Mouse (Mus musculus): Measurements from ENCODE around the gene C1qa. TPM values are rescaled to one million over a fixed set of nuclear protein-coding genes. Genes with fewer than 3 reads are reported as not detected.
A peak's percentile ranks its signal among the peaks of the same experiment; 100 is the strongest.

C1qa gene
- 21.3 and 28.7 TPM in 2 replicates for total RNA-seq (2021)
- long read RNA-seq, transcript C1qa-201 (3 exons, 1,040 nt): major isoform, 35 of 50 reads
- long read RNA-seq, partial matches to known transcripts: 9 of 50 reads
- long read RNA-seq, other reads (novel, unspliced or antisense): 6 of 50 reads

DNA sequence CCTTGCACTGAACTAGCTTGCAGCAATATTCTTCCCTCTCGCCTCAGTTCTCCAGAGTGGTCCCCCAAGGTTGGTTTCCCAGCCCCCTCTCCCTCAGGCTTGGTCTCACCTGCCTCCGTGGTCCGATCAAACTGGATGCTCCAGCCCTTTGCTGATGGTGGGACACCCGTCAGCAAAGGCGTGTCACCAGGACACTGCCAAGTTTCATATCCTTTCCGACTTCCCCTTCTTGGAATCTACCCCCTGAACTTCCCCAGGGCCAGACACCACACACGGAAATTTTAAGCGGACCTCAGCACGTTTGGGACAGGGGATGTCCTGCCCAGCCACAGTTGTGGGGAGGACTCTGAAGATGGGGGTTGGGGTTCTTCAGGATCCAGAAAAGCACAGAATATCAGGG is at the start of gene C1qa:
Gene C1qa (minus strand): TSS at position 167 of the 400 bp plus-strand sequence.
- DNase-seq: no peak

DNA sequence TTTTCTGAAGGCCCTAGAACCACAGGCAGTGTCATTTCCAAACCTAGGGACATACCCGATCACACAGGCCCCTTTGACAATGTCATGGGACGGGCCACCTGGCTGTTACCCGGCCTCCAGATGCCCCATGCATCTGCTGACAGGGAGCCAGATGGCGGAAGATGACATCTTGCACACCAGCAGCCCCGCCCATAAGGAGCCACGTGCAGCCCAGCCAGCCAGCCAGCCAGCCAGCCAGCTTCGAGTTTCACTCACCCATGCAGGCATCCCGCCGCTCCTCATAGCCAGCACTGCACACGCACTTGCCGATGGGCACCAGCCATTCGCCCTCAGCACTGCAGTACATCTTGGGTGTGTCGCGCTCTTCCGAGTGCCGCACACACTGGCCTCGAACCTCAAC is 46.8 kb upstream of the C1qa start:
- no peak for DNase-seq

DNA sequence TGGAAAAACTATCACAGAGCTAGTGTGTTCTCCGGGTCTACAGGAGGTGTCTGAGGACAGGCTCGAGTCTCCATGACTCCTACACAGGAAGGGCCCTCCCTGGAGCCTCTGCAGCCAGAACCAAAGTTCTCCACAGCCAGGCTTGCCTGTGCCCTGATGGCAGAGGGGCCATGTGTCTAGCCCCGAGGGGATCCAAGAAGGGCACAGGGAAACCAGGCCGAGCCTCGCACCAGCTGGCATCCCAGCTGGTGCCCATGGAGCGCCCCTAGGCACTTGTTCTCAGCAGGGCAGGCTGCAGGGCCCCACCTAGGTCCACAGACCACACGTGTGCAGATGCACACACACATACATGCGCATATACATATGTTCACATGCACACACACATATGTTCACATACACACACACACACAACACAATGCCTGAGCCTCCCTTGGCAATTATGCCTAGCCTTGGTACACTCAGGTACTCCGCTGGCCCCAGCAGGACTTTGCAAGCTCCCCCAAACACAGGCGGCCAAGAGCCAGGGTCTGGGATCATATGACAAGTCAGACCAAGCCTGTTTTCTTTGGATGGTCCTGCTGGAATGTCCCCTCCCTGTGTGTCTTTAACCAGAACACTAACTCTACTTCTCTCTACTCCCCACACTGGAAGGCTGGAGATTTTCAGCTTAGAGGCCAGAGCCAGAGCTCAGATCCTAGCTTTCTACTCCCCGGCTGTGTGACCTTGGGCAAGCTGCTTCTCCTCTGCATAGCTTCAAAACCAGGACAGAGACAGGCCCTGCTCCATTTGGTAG is 46.2 kb upstream of the C1qa start:
- DNase-seq: no peak

DNA sequence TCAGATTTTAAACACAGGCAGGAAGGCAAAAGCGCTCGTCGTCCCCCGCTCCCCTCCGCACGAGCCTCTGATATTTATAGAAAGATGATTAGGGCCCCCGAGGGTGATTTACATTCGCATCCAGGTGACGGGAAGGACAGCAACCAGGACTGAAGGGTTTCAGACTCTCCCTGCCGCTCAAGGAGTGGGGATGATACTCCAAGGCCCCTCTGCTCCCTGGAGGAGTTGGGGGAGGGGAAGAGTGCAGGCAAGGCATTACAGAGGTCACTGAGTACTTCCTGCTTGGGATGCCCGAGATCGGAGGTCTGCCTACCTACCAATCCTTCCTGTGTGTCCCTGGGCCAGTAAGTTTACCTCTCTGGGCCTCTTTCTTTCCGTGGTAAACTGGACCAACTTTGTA is 44.6 kb upstream of the C1qa start:
- DNase-seq: no peak

DNA sequence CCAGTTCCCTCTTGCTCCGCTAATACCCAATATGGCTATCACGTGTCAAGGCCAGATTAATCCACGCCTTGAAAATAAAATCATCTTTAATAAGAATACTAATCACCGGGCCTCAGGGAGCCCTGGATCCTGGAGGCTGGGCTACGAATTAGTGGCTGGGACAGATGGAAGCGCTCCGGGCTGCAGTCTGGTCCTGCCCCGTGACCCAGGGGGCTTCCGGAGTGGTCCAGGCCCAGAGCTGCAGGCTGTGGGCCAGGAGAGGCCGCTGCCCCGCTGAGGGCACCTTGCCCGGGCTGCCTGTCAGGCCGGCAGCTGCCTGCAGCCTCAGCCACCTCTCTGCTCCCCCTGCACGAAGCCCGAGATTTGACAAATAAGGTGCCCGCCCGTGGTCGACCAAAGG is 44.2 kb upstream of the C1qa start:
- DNase-seq: no peak

DNA sequence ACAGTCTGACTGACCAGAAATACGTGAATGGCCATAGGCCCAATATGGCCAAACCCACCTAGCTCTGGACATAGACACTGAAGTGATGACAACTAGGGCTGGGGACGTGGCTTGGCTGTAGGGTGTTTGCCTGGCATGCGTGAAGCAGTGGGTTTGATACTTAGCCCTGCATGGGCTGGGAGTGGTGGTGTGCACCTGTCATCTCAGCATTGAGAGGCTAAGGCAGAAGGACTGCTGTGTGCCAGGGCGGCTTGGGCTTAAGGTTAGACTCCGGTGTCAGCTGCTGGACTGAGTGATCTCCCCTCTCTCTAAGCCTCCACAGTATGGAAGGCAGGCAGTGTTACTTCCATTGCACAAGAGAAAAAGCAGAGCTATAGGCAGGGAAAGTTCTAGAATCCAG is 39.3 kb upstream of the C1qa start:
- no peak for DNase-seq

DNA sequence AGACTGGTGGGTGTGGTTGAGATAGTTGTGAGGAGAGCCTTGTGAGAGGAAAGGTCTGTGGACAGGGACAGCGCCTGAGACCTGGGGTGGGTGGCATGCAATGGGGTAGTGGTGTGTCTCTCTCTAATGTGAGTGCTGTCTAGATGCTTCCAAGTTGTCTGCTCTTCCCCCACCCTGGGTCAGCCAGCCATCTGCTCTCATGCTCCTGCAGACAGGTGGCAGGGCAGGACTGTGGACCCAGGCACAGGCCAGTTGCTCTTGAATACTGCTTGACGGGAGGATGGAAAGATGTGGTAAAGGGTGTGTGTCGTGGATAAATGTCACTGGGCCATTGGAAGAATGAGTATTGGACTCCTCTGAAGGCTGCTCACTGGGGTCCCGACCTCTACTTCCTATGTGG is 38.7 kb upstream of the C1qa start:
- no peak for DNase-seq

DNA sequence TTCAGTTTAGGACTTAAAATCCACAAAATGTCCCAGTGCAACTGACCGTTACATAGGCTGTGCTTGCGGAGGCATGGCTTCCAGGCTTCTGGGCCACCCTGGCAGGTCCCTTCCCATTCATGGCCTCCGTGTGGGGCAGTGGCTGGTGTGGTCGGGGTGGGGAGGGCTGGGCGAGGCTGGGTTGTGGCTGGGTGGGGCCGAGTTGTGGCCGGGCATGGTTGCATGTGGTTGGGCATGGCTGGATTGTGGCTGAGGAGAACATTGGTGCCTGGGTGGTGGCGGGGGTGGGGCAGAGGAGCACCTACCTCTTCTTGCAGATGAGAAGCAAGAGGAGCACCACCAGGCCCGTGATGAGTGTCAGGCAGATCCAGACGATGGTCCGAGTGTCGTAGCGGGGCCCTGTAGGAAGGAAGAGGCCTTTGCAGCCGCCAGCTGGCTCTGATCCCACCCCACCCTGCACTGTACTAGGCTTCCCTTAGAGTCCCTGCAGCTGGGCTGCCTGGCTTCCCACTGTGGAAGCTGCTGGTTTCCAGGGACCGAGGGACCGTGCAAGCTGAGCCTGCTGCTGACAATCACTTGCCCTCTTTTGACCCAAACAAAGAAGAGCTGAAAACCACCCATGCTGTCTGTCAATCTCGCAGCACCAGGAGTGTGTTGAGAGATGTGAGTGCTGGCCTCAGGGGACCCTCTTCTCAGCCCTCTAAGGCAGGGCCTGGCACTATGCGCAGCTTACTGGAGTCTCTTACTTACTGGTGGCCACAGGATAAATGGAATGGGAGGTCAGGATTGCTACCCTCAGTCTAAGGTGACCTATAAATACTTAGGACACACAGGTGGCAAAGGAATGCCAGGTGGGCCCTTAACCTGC is 36.4 kb upstream of the C1qa start:
- no peak for DNase-seq

DNA sequence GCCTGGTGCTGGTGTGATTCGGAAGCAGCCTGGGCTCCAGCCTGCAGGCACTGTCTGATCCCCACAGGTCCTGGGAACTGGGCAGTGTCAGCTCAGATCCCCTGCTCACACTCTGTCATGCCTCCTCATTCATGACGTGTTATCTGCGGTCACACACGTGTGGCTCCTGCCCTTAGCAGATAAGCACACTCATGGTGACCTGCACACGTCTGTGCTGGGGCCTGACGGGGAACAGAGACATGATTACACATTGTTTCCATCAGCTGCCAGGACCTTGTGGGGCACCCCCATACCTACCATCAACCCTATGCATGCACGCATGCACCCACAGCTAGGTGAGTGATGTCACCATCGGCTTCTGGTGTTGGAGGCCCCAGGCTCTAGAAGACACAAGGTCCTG is 31.9 kb upstream of the C1qa start:
- DNase-seq: no peak

DNA sequence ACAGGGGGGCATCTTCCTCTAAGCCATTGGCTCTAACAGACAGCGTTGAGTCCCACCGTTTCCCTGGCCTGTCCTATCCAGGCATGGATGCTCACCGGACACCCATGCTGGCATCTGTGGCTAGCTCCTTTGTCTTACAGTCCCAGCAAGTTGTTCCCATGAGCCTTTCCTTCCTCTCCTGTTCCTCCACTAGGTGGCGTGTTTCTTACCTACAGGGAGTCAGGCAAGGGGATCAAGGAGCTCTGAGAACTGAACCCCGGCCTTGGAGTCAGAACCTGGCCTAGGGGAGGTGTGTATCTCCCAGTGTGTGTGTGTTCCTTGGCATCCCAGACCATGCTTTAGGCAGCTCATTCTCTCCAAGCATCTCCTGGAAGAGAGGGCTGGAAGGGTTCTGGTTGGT is 30.3 kb upstream of the C1qa start:
- no peak for DNase-seq

DNA sequence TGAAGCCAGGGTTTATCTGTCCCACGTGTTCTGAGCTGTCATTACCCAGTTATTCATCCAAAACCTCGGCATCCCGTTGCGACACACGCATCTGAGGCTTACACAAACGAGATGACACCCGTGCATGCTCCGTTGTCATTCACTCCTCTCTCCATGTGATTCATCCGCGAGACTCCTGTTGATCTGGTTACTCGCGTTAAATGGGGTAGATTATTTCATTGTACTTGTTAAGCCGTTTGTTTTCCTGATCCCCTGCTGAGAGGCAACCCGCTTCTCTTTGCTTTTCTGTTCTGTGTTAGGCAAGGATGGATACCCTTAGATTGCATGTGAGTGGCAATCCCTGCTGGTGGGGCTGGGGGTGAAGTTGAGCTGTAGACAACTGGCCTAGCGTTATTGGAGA is 27.2 kb upstream of the C1qa start:
- no peak for DNase-seq

DNA sequence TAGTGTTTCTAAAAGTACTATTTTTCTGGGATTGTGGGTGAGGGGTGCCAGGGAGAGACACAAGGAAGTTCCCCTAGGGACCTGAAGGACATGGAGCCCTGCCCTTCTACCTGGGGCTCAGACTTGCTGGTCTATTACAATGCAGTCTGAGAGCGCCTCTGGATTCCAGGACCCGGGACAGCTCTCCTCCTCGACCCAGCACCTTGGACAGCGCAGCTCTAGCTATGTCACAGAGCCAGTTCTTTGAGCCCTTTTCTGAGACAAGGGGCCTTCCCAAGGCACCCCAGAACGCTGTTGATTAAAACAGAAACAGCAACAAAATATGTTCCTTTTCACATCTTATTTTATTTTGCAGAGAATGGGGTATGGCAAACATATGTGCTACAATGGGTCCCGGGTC is 25.9 kb upstream of the C1qa start:
- peak; percentile 77 for DNase-seq

DNA sequence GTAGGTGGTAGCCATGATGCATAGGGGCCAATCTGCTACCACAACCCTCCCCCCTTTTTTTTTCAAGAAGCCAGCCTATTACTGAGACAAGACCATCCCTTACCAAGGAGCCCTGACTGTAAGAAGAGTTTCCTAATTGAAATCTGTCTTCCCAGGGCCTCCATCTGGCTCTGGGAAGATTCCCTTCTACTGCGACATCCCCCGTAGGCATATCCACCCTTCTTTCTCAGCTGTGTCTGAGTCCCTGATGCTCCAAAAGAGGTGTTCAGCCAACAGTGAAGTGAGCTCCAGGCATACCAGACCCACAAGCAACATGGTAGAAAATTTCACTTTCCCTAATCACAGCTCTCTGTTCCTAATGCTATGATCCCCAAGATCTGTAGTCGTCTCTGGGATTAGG is 20.9 kb upstream of the C1qa start:
- no peak for DNase-seq

DNA sequence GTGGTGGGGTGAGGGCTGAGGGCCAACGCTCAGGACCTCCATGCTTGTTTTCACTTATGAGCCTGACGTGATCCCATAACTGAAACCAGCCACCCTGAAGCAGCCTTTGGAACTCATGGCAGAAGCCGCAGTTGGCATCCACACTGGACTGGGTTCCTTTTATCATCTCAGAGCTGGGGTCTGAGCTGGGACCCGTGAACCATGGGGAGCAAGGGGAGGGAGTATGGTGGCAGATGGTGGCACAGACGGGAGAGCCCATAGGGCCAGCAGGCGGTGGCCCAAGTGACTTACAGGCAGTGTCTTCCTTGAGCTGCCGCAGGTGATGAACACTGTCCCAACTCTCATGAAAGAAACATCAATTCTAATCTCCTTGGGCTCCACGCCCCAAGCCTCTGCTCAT is 20.2 kb upstream of the C1qa start:
- DNase-seq: no peak

DNA sequence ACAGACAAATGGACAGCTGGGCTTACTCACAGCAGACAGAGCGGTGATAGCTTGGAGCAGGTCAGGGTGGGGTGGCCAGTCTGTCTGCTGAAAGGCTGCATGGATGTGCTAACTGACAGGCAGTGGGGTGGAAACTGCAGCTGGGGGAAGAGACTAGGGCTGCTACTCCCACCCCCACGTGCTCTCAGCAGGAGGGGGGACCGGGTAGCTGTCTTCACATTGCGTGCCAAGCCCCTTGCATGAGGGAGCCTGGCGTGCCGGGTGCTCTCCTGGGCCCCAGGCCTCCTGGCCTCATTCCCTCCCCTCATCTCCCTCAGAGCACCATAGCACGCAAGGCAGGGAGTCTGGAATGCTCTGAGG is 18.5 kb upstream of the C1qa start:
- DNase-seq: no peak

DNA sequence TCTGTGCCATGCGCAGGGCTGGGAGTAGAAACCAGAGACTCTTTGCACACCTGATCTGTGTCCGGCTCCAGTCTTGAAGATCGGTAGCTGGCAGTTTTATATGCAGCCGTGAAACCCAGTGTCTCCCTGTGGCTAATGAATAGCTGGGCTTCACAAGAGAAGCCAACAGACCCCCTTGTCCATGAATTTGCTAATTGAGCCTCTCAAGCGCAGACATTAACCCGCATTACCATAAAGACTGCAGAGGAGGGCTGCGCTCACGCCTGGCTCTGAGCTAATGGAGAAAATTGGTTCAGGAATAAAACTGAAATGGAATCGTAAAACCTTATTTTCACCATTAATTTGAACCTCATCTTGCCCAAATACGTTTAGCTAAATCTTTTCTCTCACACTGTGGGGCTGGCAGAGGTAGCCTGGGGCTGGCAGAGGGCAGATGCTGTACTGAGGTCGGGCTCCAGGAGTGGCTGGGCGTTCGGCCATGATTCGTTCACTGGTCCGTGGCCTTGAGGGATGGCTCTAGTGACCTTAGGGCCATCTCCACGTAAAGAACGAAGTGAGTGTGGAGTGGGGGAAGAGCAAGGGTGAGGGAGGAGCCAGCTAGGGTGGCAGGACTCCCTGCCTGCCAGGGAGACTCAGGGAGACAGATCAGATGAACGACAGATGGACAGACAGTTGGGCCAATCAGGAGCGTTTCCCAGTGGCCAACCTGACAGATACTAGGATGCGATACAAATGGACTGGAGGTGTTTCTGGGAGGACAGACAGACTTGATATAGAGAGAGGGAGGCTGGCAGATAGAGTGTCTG is 18.0 kb upstream of the C1qa start:
- no peak for DNase-seq

DNA sequence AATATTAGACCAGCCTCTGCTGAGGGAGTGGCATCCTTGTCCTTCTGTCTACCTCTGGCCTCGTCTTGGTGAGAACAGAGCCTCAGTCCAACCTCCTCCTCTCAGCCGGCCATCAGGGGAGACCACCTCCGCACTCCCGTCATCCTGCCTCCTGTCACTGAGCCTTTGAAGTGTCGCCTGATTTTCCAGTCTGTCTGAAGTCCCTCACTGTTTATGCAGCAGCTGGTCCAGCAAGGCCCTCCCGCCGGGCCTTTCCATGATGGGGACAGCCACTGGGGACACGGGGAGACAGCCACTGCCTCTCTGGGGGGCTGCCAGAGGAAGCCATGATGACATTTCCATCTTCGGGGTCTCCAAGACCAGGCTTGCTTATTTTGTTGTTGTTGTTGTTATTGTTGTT is 14.2 kb upstream of the C1qa start:
- no peak for DNase-seq

DNA sequence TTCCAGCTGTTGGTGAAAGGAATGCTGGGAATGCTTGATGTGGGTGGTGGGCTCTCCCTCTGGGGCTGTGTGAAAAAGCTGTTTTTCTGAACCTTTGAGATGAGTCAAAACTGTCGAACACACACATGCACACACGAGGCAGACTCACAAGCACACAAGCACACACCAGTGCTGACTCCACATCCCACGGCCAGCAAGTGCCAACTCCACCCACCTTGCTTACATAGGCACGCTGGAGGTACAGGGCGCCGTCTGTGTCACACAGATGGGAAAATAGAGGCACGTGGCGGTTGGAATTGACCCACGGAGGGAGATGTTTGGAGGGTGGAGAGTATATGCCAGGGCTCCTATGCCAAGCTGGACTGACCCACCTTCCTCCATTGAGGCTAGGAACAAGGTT is 13.2 kb upstream of the C1qa start:
- no peak for DNase-seq

DNA sequence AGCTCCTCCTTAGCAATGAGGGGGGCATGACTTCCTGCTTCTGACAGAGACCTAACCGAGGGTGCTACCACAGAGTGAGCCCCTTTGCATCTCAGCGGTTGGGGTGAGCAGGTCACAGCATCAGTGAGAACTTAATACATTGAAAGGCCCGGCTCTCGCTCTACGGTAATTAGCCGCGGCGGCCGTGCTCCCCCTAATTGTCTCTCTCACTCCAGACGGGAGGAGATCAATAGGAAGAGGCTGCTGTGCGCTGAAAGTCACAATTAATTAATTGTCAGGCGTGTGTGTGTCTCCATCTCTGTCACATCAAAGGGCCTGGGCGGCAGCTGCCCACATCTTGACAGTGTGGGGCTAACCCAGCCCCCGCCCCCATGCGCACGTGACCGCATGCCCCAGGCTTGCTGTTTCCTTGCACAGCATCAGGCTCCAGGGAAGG is 12.6 kb upstream of the C1qa start:
- DNase-seq: no peak

DNA sequence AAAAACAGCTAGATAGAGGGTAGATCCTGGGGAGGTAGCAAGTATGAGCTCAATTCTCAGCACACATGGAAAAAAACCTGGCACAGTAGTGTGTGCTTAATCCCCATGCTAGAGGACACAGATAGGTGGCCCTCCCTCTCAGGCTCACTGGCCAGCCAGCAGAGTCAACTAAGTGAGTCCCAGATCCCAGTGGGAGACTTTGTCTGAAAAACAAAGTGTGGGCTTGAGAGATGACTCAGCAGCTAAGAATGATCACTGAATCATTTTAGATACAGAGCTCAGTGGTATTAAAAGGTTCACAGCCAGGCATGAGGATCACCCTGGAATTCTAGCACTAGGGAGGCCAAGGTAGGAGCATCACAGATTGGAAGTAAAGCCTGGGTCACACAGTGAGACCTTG is 9.2 kb upstream of the C1qa start:
- no peak for DNase-seq

DNA sequence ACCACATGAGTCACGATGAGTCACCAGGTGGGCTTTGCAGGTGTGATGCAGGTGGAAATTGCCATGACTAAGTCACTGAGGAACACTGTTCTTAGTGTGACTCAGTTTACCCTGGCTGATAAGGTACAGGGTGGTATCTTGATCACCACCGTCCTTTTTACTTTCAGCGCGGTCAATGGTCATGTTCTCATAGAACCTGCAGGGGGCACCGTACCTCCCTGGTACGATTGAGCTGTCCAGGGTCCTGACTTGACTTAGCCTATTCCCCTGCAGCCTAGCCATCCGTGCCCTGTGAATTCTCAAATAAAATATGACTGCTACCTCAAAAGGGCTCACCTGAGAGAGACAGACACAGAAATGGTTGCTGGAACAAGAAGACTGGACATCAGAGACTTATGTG is 8.4 kb upstream of the C1qa start:
- peak; percentile 60 for DNase-seq

DNA sequence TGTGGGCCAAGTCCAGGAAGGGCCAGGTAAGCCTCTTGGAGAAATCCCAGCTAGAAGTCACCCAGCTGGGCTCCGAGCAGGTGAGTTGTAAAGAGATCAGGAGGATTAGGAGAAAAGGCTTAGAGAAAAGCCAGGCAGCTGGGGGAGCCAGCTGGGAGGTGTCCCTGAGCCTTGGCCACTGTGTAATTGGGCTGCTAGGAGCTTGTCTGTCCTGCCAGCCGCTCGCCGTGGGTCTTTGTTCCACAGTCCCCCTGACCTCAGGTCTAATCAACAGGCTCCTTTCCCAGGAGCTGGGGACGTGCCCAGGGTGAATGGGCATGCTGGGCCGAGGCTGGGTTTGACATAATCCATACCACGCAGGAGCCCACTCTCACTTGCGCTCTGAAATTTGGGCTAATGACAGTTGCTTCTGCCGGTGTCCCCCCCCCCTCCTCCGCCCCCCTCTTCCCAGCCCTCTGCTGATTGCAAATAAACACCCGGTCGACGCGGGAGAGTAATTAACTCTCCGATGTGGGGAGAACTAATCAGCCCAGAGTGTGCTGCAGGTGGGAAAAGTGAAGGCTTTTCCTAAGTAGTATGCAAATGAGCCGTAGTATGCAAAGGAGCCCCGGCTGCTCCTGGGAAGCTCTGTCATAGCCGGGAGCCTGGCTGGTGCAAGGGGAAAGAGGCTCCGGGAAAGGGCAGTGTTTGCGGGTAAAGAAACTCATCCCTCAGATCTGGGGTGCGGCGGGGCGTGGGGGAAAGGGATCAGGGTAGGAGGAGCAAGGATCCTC is 6.3 kb upstream of the C1qa start:
- DNase-seq: no peak

Data from adrenal gland, postnatal 25 days (tissue).